Mouse (Mus musculus) liver, embryonic 12.5 days (tissue): Measurements from ENCODE around the gene Col18a1. TPM values are rescaled to one million over a fixed set of nuclear protein-coding genes. Genes with fewer than 3 reads are reported as not detected.

Source experiments
- ATAC-seq: fragments of 200-750 bp; cut with Nextera tagmentation; 2 replicates; pipeline ENCODE4 v1.8.0; 2017; ENCODE audit warnings: moderate number of reproducible peaks, mild to moderate bottlenecking, moderate library complexity
- H3K27ac ChIP-seq: fragments of 300-500 bp; sonication (generic); 2 replicates; pipeline ENCODE4 v1.5.1; 2016; ENCODE audit warnings: mild to moderate bottlenecking
- H3K27me3 ChIP-seq: fragments of 300-500 bp; sonication (generic); replicated peaks from 2 replicates; pipeline ENCODE4 v1.6.1; 2016; ENCODE audit warnings: mild to moderate bottlenecking, moderate library complexity
- H3K36me3 ChIP-seq: fragments of 300-500 bp; sonication (generic); 2 replicates; pipeline ENCODE4 v1.6.1; 2016; ENCODE audit warnings: mild to moderate bottlenecking, moderate library complexity
- H3K4me1 ChIP-seq: fragments of 300-500 bp; sonication (generic); 2 replicates; pipeline ENCODE4 v1.6.1; 2016
- H3K4me2 ChIP-seq: fragments of 300-500 bp; sonication (generic); 2 replicates; pipeline ENCODE4 v1.6.1; 2016; ENCODE audit warnings: mild to moderate bottlenecking, moderate library complexity
- H3K4me3 ChIP-seq: fragments of 300-500 bp; sonication (generic); 2 replicates; pipeline ENCODE4 v1.5.1; 2016; ENCODE audit warnings: mild to moderate bottlenecking, moderate library complexity
- H3K9ac ChIP-seq: fragments of 300-500 bp; sonication (generic); 2 replicates; pipeline ENCODE4 v1.6.1; 2016; ENCODE audit warnings: mild to moderate bottlenecking, moderate library complexity
- H3K9me3 ChIP-seq: fragments of 300-500 bp; sonication (generic); replicated peaks from 2 replicates; pipeline ENCODE4 v1.6.1; 2016; ENCODE audit warnings: mild to moderate bottlenecking, moderate library complexity
- WGBS: fragments of 180-500 bp; shearing (Covaris S2); methylation state at CpG from one replicate; pipeline ENCODE4 v1.1.7; 2016; ENCODE audit not compliant: insufficient replicate concordance; 5-methylcytosine and 5-hydroxymethylcytosine counted together
- polyA plus RNA-seq: library from polyadenylated mRNA; unstranded; fragments of >200 nt; fragmentation: Nextera tagmentation; extraction: Ambion mirVana; gene quantifications from 2 replicates; pipeline ENCODE4 v1.2.1, GENCODE M21; 2016

The Col18a1 gene
- polyA plus RNA-seq, 1 experiment from 2014 or later, result 38.3 TPM

DNA sequence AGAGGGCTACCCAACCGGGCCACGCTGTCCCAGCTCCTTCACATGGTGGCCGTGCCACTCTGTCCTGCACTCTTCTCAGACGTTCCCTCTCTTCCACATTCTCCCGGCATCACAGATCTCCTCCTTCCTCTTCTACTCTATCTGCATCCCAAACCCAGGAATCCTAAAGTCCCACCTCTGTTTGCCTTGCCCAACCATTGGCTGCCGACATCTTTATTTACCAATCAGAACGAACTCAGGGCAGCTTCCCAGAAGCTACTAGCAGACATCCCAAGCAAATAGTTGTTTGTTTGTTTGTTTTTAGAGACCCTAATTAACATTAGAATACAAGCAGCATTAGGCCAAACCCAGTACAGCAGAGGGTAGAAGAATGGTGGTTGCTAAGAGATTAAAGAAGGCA is 12.3 kb upstream of the Col18a1 start:
- peaks cover 4% of the 10 kb centered on the region; the same call in 1 of the 2 replicates for H3K27me3 ChIP-seq

DNA sequence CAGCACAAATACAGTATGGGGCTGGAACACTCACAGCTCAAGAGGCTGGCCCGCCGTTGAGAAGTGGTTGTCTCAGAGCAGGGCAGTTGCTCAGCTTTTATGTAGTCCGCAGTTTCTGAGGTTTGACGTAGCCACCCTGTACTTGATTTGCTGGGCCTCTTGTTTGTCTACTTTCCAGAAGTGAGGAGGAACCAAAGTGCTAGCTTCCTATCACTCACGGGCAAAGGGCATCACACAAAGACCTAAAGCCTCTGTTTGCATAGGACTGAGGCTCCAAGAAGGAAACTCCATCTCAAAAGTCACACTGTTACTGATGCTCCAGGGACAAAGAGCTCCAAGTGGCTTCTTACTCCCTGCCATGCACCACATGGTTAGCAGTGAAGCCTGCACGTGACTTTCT is 4.1 kb upstream of the Col18a1 start:
- Histone ChIP-seq H3K9ac (no peak overlapping the region), H3K27ac (no peak overlapping the region), H3K27me3 (peaks cover 40% of the 10 kb centered on the region), H3K36me3 (no peaks in the 10 kb centered on the region), H3K4me2 (no peak overlapping the region), H3K4me1 (peaks cover 17% of the 10 kb centered on the region), H3K4me3 (no peak overlapping the region), H3K9me3 (no peaks in the 10 kb centered on the region)
- ATAC-seq, result no peak
- 73% methylated on average over 6 of the region's 6 CpGs for WGBS

More for the DNA sequence above, 12.3 kb upstream of the Col18a1 start:
- Histone ChIP-seq H3K4me3 (no peak overlapping the region), H3K36me3 (no peaks in the 10 kb centered on the region), H3K4me2 (no peak overlapping the region), H3K27ac (no peak overlapping the region), H3K9me3 (no peaks in the 10 kb centered on the region), H3K4me1 (no peaks in the 10 kb centered on the region), H3K9ac (no peak overlapping the region)
- 76% methylated on average over 7 of the region's 7 CpGs for WGBS
- ATAC-seq, result no peak

DNA sequence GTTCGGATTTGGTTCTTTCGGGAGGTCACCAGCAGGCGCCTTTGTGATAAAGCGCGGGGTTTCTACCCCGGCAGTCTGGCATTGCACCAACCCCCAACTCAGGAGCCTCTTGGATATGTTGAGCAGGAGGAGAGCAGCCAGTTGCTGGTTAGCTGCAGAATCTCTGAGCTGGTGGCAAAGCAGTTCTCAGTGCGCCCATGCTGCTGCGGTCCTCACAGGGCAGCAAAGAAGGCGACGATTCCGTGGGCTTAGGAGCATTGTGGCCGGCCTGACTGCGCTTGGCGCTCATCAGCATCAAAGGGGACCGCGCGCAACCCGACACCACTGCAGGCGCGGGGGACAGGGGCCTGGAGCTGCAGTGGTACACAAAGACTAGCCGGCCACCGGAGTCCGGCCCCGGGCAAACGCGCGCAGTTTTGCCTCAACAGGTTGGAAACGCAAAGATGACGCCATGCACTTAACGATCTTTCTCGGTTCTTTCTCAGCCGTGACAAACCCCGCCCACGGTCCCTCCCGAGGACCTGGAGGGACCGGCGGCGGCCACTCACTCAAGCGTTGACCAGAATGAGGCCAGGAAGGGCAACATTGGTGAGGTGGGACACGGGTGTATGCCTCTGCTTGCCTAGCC is 916 bp downstream of the Col18a1 start:
- no peaks in the 10 kb centered on the region for H3K9me3 ChIP-seq
- H3K27ac ChIP-seq, result no peak overlapping the region
- H3K27me3 ChIP-seq, result peaks cover 62% of the 10 kb centered on the region
- H3K36me3 ChIP-seq, result no peaks in the 10 kb centered on the region
- no peak for ATAC-seq
- peaks cover 50% of the 10 kb centered on the region for H3K4me1 ChIP-seq
- peak overlapping the region; percentile 56 for H3K4me3 ChIP-seq
- 2% methylated on average over 40 of the region's 40 CpGs for WGBS
- H3K9ac ChIP-seq, result peak overlapping the region; percentile 49
- peak overlapping the region; percentile 85 for H3K4me2 ChIP-seq

DNA sequence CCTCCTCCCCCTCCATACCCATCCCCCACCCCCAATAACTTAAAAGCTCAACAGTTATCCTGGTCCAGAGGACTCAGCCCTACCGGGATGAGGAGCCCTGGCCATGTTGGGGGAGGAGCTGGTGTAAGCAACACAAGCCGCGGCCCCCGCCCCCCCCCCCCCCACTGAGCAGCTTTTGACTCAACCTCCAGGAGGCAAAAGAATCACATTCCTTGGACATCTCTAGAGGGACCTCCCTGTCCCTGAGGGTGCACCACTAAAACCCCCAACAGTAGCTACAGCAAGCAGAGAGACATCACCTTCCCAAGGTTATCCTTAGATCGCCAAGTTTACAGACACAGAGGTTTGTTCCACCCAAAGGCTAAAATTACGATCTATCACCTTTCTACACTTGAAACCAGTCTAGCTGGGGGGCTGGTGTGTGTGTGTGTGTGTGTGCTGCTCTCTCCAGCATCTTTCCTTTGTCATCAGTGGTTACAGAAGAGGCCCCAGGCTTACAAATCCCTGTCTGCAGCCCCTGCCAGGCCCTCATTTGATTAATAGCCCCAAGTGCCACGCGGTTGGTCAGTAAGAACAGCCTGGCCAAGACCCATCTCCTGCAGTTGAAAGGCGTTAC is 1.8 kb downstream of the Col18a1 start:
- peaks cover 59% of the 10 kb centered on the region for H3K4me1 ChIP-seq
- peaks cover 62% of the 10 kb centered on the region for H3K27me3 ChIP-seq
- no peak overlapping the region for H3K9ac ChIP-seq
- H3K27ac ChIP-seq, result no peak overlapping the region
- WGBS, result 26% methylated on average over 9 of the region's 9 CpGs
- no peak for ATAC-seq
- H3K4me3 ChIP-seq, result peak overlapping the region; percentile 56; the same call in 1 of the 2 replicates
- no peaks in the 10 kb centered on the region for H3K9me3 ChIP-seq
- no peaks in the 10 kb centered on the region for H3K36me3 ChIP-seq
- H3K4me2 ChIP-seq, result peak overlapping the region; percentile 85

DNA sequence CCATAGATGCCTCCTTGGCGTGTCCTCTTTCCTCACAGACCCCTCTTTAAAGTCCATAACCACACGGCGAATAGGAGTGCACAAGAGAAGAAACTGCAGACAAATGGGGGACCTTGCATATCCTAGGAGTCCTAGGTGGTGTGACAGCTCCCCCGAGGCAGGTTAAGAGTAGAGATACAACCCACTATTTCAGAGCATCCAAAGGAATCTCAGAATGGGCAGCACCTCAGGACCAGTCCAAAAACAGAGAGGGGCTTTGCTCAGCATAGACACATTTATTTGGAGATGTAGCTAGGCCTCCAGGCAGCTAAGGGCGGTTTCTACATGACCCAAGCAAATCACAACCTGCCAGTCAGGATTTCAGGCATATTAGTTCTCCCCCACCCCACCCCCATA is 2.3 kb downstream of the Col18a1 start:
- H3K9me3 ChIP-seq, result no peaks in the 10 kb centered on the region
- 0 out of 2 replicates have a peak overlapping the region, but pooled peaks have one; percentile 85 for H3K4me2 ChIP-seq
- H3K36me3 ChIP-seq, result no peaks in the 10 kb centered on the region
- no peak for ATAC-seq
- no peak overlapping the region for H3K9ac ChIP-seq
- no peak overlapping the region for H3K27ac ChIP-seq
- peaks cover 62% of the 10 kb centered on the region for H3K27me3 ChIP-seq
- no peak overlapping the region for H3K4me3 ChIP-seq
- peaks cover 64% of the 10 kb centered on the region for H3K4me1 ChIP-seq
- WGBS, result 56% methylated on average over 5 of the region's 5 CpGs

DNA sequence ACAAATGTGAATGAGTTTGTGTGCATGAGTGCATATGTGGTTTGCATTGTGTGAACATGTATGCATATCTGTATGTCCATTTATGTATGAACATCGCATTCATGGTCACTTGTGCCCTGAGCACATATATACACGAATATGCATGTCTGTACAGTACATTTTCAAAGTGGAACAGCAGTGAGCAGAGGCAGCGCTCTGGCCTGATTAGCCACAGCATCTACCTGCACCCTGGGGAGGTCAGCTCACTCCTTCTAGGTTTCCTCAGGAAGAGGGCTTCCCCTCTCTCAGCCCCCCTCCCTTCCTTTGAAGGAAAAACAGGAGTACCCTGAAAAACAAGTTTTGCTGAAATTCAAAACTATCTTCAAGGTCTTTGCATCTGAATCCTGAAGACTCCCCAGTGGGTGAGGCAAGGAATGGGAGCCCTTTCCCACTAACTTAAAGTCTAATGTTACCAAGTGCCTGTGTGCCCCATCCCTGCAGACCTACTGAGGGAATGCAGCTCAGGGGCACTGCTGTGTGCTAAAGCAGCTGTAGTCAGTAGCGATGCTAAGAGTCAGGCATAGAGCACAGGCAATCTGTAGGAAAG is 2.9 kb downstream of the Col18a1 start:
- Histone ChIP-seq H3K4me3 (no peak overlapping the region), H3K9me3 (no peaks in the 10 kb centered on the region), H3K27me3 (peaks cover 57% of the 10 kb centered on the region), H3K9ac (no peak overlapping the region), H3K36me3 (no peaks in the 10 kb centered on the region), H3K4me2 (no peak overlapping the region), H3K4me1 (peaks cover 70% of the 10 kb centered on the region), H3K27ac (no peak overlapping the region)
- no peak for ATAC-seq
- 74% methylated on average over 4 of the region's 4 CpGs for WGBS

DNA sequence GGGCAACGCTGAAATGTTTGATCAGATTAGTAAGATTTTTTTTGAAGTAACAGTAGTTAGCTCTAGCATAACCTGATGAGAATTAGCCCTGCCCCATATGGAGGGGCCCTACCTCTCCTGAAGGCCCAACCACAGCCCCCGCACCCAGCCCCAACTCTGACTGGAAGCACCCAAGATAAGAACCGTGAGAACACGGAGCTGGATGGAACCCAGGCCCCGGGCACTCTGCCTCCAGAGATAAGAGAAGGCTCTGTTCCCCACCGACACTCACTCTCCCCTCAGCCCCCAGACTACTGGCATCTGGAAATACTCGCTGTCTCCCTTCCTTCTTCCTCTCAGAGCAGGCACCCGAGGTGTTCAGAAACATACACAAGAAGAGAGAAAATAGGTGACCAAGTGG is 6.8 kb downstream of the Col18a1 start:
- H3K4me2 ChIP-seq, result peak overlapping the region; percentile 62
- ATAC-seq, result peak; percentile 92
- H3K36me3 ChIP-seq, result no peaks in the 10 kb centered on the region
- 7% methylated on average over 8 of the region's 8 CpGs for WGBS
- H3K27me3 ChIP-seq, result peaks cover 23% of the 10 kb centered on the region
- H3K4me3 ChIP-seq, result peak overlapping the region; percentile 32
- peaks cover 83% of the 10 kb centered on the region for H3K4me1 ChIP-seq
- peak overlapping the region; percentile 59 for H3K9ac ChIP-seq
- peak overlapping the region; percentile 77 for H3K27ac ChIP-seq
- no peaks in the 10 kb centered on the region for H3K9me3 ChIP-seq

DNA sequence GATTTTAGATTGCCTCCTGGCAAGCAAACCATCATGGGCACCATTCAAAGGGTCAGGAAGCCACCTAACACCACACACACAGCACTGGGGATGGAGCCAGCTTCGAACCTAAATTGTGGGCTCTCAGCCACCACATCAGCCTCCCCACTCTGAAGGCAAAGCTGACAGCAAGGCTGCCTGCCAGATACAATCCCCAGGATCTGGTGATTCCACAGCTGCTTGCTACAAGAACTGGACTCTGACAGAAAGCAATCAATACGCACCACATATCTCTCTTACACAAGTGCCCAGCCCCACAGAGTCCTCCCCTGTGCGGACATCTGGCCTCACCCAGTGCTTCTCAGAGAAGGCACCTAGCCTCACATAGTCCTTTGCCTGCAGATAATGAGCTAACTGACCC is 7.4 kb downstream of the Col18a1 start:
- peak overlapping the region; percentile 59 for H3K9ac ChIP-seq
- peaks cover 17% of the 10 kb centered on the region for H3K27me3 ChIP-seq
- peaks cover 84% of the 10 kb centered on the region for H3K4me1 ChIP-seq
- H3K9me3 ChIP-seq, result no peaks in the 10 kb centered on the region
- H3K4me3 ChIP-seq, result peak overlapping the region; percentile 32; the same call in 1 of the 2 replicates
- ATAC-seq, result peak; percentile 78
- H3K27ac ChIP-seq, result peak overlapping the region; percentile 77
- 18% methylated on average over 3 of the region's 3 CpGs for WGBS
- peak overlapping the region; percentile 62 for H3K4me2 ChIP-seq
- H3K36me3 ChIP-seq, result no peaks in the 10 kb centered on the region

DNA sequence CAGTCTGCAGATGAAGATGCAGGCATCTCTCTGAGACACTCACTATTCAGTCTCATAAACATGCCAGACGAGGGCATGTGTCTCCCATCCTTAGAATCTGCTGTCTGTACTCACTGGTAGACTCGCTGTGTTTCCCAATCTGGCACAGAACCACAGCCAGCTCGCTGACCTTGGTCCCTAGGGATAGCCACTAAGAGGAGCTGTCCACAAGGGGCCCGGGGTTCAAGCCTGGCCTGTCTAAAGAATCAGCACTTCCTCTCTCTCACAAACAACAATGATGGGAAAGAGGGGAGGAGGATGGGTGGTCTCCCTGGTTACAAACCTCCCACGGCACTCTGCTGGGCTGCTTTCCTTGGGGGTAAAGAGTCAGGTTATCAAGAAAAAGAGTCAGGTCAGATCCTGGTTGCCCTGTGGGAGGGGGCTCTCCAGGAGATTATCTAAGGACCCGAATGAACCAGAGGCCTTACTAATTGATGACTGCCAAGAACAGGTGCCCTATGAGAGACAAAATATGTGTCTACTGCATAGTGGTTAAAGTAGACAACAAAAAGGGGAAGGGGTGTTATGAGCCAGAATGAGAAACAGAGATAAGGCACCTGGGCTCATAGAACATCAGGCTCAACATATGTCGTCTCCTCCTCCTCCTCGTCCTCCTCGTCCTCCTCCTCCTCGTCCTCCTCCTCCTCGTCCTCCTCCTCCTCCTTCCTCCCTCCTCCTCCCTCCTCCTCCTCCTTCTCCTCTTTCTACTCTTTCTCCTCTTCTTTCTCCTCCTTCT is 8.9 kb downstream of the Col18a1 start:
- Histone ChIP-seq H3K4me1 (peaks cover 83% of the 10 kb centered on the region), H3K27ac (peak overlapping the region; percentile 77), H3K4me2 (no peak overlapping the region)

DNA sequence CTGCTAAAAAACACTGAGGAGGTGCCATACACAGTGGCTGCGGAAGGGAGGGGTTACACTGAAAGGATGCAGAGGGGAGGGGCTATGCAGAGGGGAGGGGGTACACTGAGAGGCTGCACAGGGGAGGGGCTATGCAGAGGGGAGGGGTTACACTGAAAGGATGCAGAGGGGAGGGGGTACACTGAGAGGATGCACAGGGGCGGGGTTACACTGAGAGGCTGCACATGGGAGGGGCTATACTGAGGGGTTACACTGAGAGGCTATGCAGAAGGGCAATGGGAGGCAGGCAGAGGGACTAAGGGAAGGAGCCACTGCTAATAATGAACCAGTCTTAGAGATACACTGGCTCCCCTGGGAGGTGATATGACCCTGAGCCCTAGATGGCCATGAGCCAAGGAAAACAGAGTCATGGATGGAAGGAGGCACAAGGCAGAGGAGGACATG is 14.1 kb downstream of the Col18a1 start:
- no peaks in the 10 kb centered on the region for H3K36me3 ChIP-seq
- H3K9me3 ChIP-seq, result no peaks in the 10 kb centered on the region
- ATAC-seq, result peak; percentile 29; the same call in 1 of the 2 replicates
- no peak overlapping the region for H3K4me2 ChIP-seq
- H3K27ac ChIP-seq, result no peak overlapping the region
- no peak overlapping the region for H3K4me3 ChIP-seq
- peaks cover 14% of the 10 kb centered on the region; the same call in 1 of the 2 replicates for H3K27me3 ChIP-seq
- H3K4me1 ChIP-seq, result peaks cover 74% of the 10 kb centered on the region
- no peak overlapping the region for H3K9ac ChIP-seq
- WGBS, result 39% methylated on average over 2 of the region's 2 CpGs

More for the DNA sequence above, 8.9 kb downstream of the Col18a1 start:
- peak overlapping the region; percentile 59; the same call in 1 of the 2 replicates for H3K9ac ChIP-seq
- no peak overlapping the region for H3K4me3 ChIP-seq
- ATAC-seq, result no peak
- WGBS, result 17% methylated on average over 8 of the region's 11 CpGs
- no peaks in the 10 kb centered on the region for H3K36me3 ChIP-seq
- H3K27me3 ChIP-seq, result peaks cover 5% of the 10 kb centered on the region; the same call in 1 of the 2 replicates
- H3K9me3 ChIP-seq, result no peaks in the 10 kb centered on the region

DNA sequence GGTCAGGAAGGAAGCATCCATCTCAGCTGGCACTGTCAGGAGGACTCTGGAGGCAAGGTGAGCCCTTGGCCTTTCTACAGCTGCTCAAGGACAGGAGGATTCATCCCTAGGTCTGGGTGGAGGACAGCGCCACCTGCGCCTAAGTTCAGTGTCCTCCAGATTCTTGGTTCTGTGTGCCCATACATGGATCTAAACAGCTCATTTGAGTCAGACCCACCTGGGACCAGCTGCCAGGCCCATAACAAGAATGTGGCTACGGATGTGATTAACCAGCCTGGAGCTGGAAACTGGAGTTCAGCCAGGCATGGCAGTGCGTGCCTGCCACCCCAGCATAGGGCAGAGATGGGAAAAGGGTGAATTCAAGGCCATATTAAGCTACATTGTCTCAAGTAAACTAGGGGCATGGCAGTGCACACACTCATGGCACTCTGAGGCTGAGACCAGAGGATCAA is 14.8 kb downstream of the Col18a1 start:
- no peak for ATAC-seq
- Histone ChIP-seq H3K4me1 (peaks cover 74% of the 10 kb centered on the region), H3K27ac (no peak overlapping the region), H3K4me2 (no peak overlapping the region), H3K9ac (no peak overlapping the region), H3K9me3 (no peaks in the 10 kb centered on the region), H3K4me3 (no peak overlapping the region), H3K36me3 (no peaks in the 10 kb centered on the region), H3K27me3 (peaks cover 14% of the 10 kb centered on the region; the same call in 1 of the 2 replicates)
- WGBS, result 81% methylated on average over 4 of the region's 4 CpGs
